Mouse (Mus musculus): ENCODE results near the gene Phactr4. TPM values are rescaled to one million over a fixed set of nuclear protein-coding genes. Genes with fewer than 3 reads are reported as not detected.
A peak's percentile ranks its signal among the peaks of the same experiment; 100 is the strongest.

The Phactr4 gene
- polyA plus RNA-seq, 1 experiment, result 13.4 TPM

- no peak for TF ChIP-seq CTCF (IDR thresholded peaks at IDR 0.05; ENCODE audit: insufficient read depth, low read length)
- TF ChIP-seq POLR2A (IDR thresholded peaks at IDR 0.05; ENCODE audit: borderline replicate concordance, extremely low read depth, low read depth, low read length), result no peak
- 57% methylated on average over 3 of the region's 3 CpGs for WGBS
- no peak for DNase-seq
These were observed 27.5 kb upstream of the Phactr4 start for GRCm38 (mm10) chr4:132449778-132450177.

DNA sequence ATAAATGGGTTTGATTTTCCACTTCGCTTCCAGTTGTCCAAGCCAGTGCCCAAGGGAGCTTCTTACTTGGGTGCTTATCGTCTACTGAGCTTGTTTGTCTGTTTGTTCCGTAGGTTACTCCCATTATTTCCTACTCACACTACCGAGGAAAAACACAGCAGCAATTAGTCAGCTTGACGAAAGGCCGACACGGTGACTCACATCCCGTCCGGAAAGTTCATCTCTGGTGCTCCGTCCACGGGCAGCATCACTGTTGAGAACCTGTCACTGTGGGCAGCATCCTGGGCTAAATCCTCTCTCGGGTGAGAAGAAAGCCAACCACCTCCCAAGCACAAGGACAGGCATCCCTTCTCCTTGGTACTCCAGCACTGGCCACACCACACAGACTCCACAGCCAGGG is 23.8 kb upstream of the Phactr4 start:
- Histone ChIP-seq H3K4me3 (replicated peaks; ENCODE audit: extremely low read depth, low read depth, low read length) (no peak overlapping the region), H3K4me1 (ENCODE audit: control insufficient read depth, insufficient read depth, low read length) (no peaks in the 10 kb centered on the region)
- no peak for DNase-seq
- WGBS, result 58% methylated on average over 12 of the region's 12 CpGs
- TF ChIP-seq CTCF (IDR thresholded peaks at IDR 0.05; ENCODE audit: insufficient read depth, low read length), result no peak

More at GRCm38 (mm10) chr4:132449778-132450177, 27.5 kb upstream of the Phactr4 start:
- Histone ChIP-seq H3K4me3 (replicated peaks; ENCODE audit: extremely low read depth, low read depth, low read length) (no peak overlapping the region), H3K4me1 (ENCODE audit: control insufficient read depth, insufficient read depth, low read length) (no peaks in the 10 kb centered on the region)

- Histone ChIP-seq H3K4me1 (ENCODE audit: control insufficient read depth, insufficient read depth, low read length) (no peaks in the 10 kb centered on the region), H3K4me3 (replicated peaks; ENCODE audit: extremely low read depth, low read depth, low read length) (no peak overlapping the region)
- DNase-seq, result no peak
- WGBS, result 79% methylated on average over 8 of the region's 8 CpGs
- TF ChIP-seq CTCF (IDR thresholded peaks at IDR 0.05; ENCODE audit: insufficient read depth, low read length) (no peak), POLR2A (IDR thresholded peaks at IDR 0.05; ENCODE audit: borderline replicate concordance, extremely low read depth, low read depth, low read length) (no peak)
These were observed 22.2 kb upstream of the Phactr4 start for GRCm38 (mm10) chr4:132444516-132444915.

DNA sequence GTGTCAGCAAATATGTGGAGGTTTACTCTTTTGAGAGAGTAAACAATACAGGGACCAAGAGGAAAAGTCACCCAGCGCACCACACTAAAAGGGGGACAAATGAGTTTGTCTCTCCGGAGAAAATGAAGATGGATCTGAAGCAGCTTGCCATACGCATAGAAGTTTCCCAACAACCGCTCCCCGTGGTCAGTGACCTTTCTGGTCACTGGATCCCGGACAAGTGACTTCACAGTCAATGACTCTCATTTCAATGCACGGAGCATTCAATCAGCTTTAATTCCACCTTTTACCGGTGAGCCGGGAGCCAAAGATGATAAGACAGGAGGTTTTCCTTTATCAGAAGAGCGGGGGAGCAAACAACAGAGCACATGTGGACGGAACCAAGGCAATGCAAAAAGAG is 15.6 kb upstream of the Phactr4 start:
- Histone ChIP-seq H3K4me3 (replicated peaks; ENCODE audit: extremely low read depth, low read depth, low read length) (no peak overlapping the region), H3K4me1 (ENCODE audit: control insufficient read depth, insufficient read depth, low read length) (peaks cover 2% of the 10 kb centered on the region)
- WGBS, result 38% methylated on average over 11 of the region's 11 CpGs
- no peak for DNase-seq
- TF ChIP-seq POLR2A (IDR thresholded peaks at IDR 0.05; ENCODE audit: borderline replicate concordance, extremely low read depth, low read depth, low read length), result no peak
- no peak for TF ChIP-seq CTCF (IDR thresholded peaks at IDR 0.05; ENCODE audit: insufficient read depth, low read length)

DNA sequence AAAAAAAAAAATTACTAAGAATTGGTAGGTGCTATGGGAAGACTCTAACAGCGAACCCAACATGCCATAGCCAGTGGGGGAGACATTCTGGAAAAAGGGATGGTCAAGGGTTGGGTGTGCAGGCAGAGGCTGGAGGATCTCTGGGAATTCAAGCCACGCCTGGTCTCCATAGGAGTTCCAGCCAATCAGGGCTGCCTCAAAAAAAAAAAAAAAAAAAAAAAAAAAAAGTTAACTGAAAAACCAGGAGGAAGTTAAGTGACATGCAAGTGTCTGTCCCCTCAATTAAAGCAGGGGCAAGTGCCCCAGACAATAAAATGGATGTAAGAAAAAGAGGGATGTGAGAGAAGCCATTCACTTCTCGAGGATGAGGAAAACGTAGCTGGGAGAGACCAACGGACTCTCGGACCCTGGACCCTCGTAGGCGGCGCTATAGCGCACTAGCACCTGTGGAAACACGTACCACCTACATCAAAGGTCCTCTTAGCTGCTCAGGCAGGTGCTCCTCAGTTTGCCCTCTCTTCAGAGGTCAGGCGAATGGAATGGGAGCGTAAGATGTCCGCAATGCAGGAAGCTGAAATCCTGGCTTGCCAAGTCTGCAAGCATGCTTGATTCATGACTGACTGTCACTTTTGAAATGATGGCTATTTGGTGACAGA is 10.6 kb upstream of the Phactr4 start:
- no peak overlapping the region for H3K4me3 ChIP-seq (replicated peaks; ENCODE audit: extremely low read depth, low read depth, low read length)
- no peak for DNase-seq
- TF ChIP-seq POLR2A (IDR thresholded peaks at IDR 0.05; ENCODE audit: borderline replicate concordance, extremely low read depth, low read depth, low read length) (no peak), CTCF (IDR thresholded peaks at IDR 0.05; ENCODE audit: insufficient read depth, low read length) (no peak)
- H3K4me1 ChIP-seq (ENCODE audit: control insufficient read depth, insufficient read depth, low read length), result peaks cover 2% of the 10 kb centered on the region
- WGBS, result 13% methylated on average over 14 of the region's 14 CpGs

DNA sequence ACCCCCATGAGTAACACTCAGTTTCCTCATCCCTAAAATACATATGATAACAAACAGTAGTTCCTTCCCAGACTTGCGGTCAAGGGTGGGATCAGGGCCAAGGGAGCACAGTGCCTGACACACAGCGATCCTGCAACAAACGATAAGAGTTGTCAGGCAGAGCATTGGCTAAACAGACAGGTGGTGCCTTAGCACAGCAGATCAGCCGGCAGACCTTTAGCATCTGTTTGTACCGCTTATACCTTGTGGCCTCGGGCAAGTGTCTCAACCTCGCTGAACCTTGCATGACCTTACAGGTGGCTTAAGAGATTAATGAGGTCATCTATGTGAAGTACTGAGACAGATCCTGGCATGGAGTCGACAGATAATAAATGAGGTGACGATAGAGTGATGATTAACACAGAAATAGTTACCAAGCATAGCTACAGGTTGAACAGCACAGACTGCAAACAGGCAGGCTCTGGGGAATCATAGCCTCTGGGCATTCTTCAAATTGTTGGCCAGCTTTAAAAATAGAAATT is 5.8 kb upstream of the Phactr4 start:
- WGBS, result 21% methylated on average over 9 of the region's 9 CpGs
- TF ChIP-seq POLR2A (IDR thresholded peaks at IDR 0.05; ENCODE audit: borderline replicate concordance, extremely low read depth, low read depth, low read length), result no peak
- no peak for TF ChIP-seq CTCF (IDR thresholded peaks at IDR 0.05; ENCODE audit: insufficient read depth, low read length)
- Histone ChIP-seq H3K4me1 (ENCODE audit: control insufficient read depth, insufficient read depth, low read length) (peaks cover 2% of the 10 kb centered on the region; the same call in 1 of the 2 replicates), H3K4me3 (replicated peaks; ENCODE audit: extremely low read depth, low read depth, low read length) (no peak overlapping the region)
- DNase-seq, result no peak

GRCm38 (mm10) chr4:132427493-132427892 is 5.2 kb upstream of the Phactr4 start:
- TF ChIP-seq CTCF (IDR thresholded peaks at IDR 0.05; ENCODE audit: insufficient read depth, low read length), result no peak
- TF ChIP-seq POLR2A (IDR thresholded peaks at IDR 0.05; ENCODE audit: borderline replicate concordance, extremely low read depth, low read depth, low read length), result no peak
- WGBS, result 80% methylated on average over 4 of the region's 4 CpGs
- Histone ChIP-seq H3K4me3 (replicated peaks; ENCODE audit: extremely low read depth, low read depth, low read length) (no peak overlapping the region), H3K4me1 (ENCODE audit: control insufficient read depth, insufficient read depth, low read length) (no peaks in the 10 kb centered on the region)
- no peak for DNase-seq

DNA sequence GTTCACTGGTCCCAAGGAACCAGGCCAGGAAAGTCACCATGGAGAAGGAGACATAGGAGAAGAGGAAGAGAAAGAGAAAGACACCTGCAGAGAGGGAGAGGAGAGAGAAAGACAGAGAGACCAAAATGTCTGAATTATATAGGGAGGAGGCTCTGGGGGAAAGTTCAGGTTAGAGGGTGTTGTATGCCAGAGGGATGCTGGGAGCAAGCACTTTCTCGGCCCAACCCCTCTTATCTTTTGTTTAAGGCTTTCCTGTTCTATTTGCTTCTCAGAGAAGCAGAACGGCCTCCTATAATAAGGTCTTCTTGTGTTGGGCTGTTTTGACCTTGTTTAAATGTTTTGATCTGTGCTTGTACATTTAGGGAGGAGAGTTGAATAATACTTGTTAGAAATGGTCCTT is 3.7 kb upstream of the Phactr4 start:
- Histone ChIP-seq H3K4me1 (ENCODE audit: control insufficient read depth, insufficient read depth, low read length) (no peaks in the 10 kb centered on the region), H3K4me3 (replicated peaks; ENCODE audit: extremely low read depth, low read depth, low read length) (no peak overlapping the region)
- no peak for DNase-seq
- 26% methylated on average over 2 of the region's 2 CpGs for WGBS
- no peak for TF ChIP-seq POLR2A (IDR thresholded peaks at IDR 0.05; ENCODE audit: borderline replicate concordance, extremely low read depth, low read depth, low read length)
- TF ChIP-seq CTCF (IDR thresholded peaks at IDR 0.05; ENCODE audit: insufficient read depth, low read length), result no peak

GRCm38 (mm10) chr4:132424765-132425164 is 2.5 kb upstream of the Phactr4 start:
- Histone ChIP-seq H3K4me3 (replicated peaks; ENCODE audit: extremely low read depth, low read depth, low read length) (no peak overlapping the region), H3K4me1 (ENCODE audit: control insufficient read depth, insufficient read depth, low read length) (peaks cover 2% of the 10 kb centered on the region; the same call in 1 of the 2 replicates)
- no peak for DNase-seq
- WGBS, result 90% methylated on average over 5 of the region's 5 CpGs
- TF ChIP-seq POLR2A (IDR thresholded peaks at IDR 0.05; ENCODE audit: borderline replicate concordance, extremely low read depth, low read depth, low read length), result no peak
- TF ChIP-seq CTCF (IDR thresholded peaks at IDR 0.05; ENCODE audit: insufficient read depth, low read length), result no peak

- TF ChIP-seq POLR2A (IDR thresholded peaks at IDR 0.05; ENCODE audit: borderline replicate concordance, extremely low read depth, low read depth, low read length) (no peak), CTCF (IDR thresholded peaks at IDR 0.05; ENCODE audit: insufficient read depth, low read length) (no peak)
- DNase-seq, result no peak
- peaks cover 6% of the 10 kb centered on the region; the same call in 1 of the 2 replicates for H3K4me1 ChIP-seq (ENCODE audit: control insufficient read depth, insufficient read depth, low read length)
- H3K4me3 ChIP-seq (replicated peaks; ENCODE audit: extremely low read depth, low read depth, low read length), result peak overlapping the region; percentile 90
- under 1% methylated on average over 13 of the region's 13 CpGs for WGBS
These were observed 750 bp downstream of the Phactr4 start for GRCm38 (mm10) chr4:132421556-132421922.

Data from lung, adult 2 months (tissue).